ENCODE assay signal across 12 mouse cellular contexts in genomic region chrX:13054612-13055011, GRCm38 (mm10). TPM values are rescaled to one million over a fixed set of nuclear protein-coding genes. Genes with fewer than 3 reads are reported as not detected.
DNase-seq lines count a peak whose midpoint lies in the region; ATAC-seq and TF ChIP-seq lines count a peak whose summit lies in the region.
"Had no signal": no experiment of that assay in that cellular context is flagged by ENCODE, and none has a peak within 500 bp of the region (broad histone marks: within the 10 kb centered on the region; RNA-seq: fewer than 3 reads in every experiment).

No protein-coding gene starts in this region.

- H3K27me3 ChIP-seq in heart, embryonic 12.5 days (replicated peaks), result 0 out of 2 replicates have a peak, but pooled peaks cover 8% of the 10 kb centered on the region
- no peaks in the 10 kb centered on the region for H3K27me3 ChIP-seq in liver, embryonic 16.5 days (ENCODE audit: control insufficient read depth, insufficient read depth, low read depth, low read length)
- H3K27me3 ChIP-seq in midbrain, postnatal 0 days (ENCODE audit: insufficient read depth, low read length), result no peaks in the 10 kb centered on the region

- H3K4me1 ChIP-seq in heart, embryonic 12.5 days (replicated peaks), result peaks cover 5% of the 10 kb centered on the region
- H3K4me1 ChIP-seq in liver, embryonic 16.5 days (ENCODE audit: control insufficient read depth, low read depth, low read length), result peaks cover 15% of the 10 kb centered on the region
- no peaks in the 10 kb centered on the region for H3K4me1 ChIP-seq in midbrain, postnatal 0 days (ENCODE audit: insufficient read depth, low read length)
- H3K4me1 ChIP-seq: limb, embryonic 12.5 days had no signal

- no peaks in the 10 kb centered on the region for H3K36me3 ChIP-seq in heart, embryonic 12.5 days
- H3K36me3 ChIP-seq in liver, embryonic 16.5 days (ENCODE audit: control insufficient read depth, insufficient read depth), result no peaks in the 10 kb centered on the region
- H3K36me3 ChIP-seq in midbrain, postnatal 0 days (ENCODE audit: insufficient read depth, low read length), result no peaks in the 10 kb centered on the region
- H3K36me3 ChIP-seq: limb, embryonic 12.5 days had no signal

- DNase-seq in heart, adult 11 months, result peak; percentile 84
- no peak for DNase-seq in heart, postnatal 25 days (ENCODE audit: low spot score)
- peak; percentile 34 for DNase-seq in MN1 (ENCODE audit: low spot score)
- no peak for DNase-seq in midbrain, postnatal 0 days (ENCODE audit: low spot score)
- DNase-seq in frontal cortex, postnatal 10 days (ENCODE audit: low spot score in 2 of 2), result no peak
- DNase-seq in cerebellum, adult 8-10 months, result no peak
- DNase-seq: kidney, adult 11 months; right cerebral cortex, postnatal 25 days; thymus, postnatal 25 days had no signal

- 30% methylated on average over 1 of the region's 1 CpGs for WGBS in heart, embryonic 12.5 days
- WGBS in liver, embryonic 16.5 days (ENCODE audit: insufficient replicate concordance), result 19% methylated on average over 1 of the region's 1 CpGs
- 68% methylated on average over 1 of the region's 1 CpGs for WGBS in midbrain, postnatal 0 days

- no peaks in the 10 kb centered on the region for H3K9me3 ChIP-seq in heart, embryonic 12.5 days (replicated peaks)
- no peaks in the 10 kb centered on the region for H3K9me3 ChIP-seq in liver, embryonic 16.5 days (replicated peaks; ENCODE audit: control insufficient read depth, low read length)
- H3K9me3 ChIP-seq in midbrain, postnatal 0 days (ENCODE audit: low read length), result no peaks in the 10 kb centered on the region
- H3K9me3 ChIP-seq: limb, embryonic 12.5 days had no signal

- no peak overlapping the region for H3K4me3 ChIP-seq in heart, embryonic 12.5 days
- no peak overlapping the region for H3K4me3 ChIP-seq in liver, embryonic 16.5 days (ENCODE audit: low read depth, low read length)
- no peak overlapping the region for H3K4me3 ChIP-seq in midbrain, postnatal 0 days (ENCODE audit: low read depth, low read length)
- H3K4me3 ChIP-seq: limb, embryonic 12.5 days had no signal

- ATAC-seq in heart, embryonic 12.5 days (ENCODE audit: insufficient number of reproducible peaks, low FRiP score), result peak; percentile 84
- peak; percentile 100 for ATAC-seq in liver, embryonic 16.5 days (ENCODE audit: low read depth)
- no peak for ATAC-seq in midbrain, postnatal 0 days (ENCODE audit: low FRiP score)

- H3K27ac ChIP-seq in heart, embryonic 12.5 days (ENCODE audit: poor library complexity, severe bottlenecking), result no peak overlapping the region
- peak overlapping the region; percentile 75 for H3K27ac ChIP-seq in liver, embryonic 16.5 days (ENCODE audit: low read length)
- H3K27ac ChIP-seq in midbrain, postnatal 0 days (ENCODE audit: low read depth, low read length), result no peak overlapping the region
- H3K27ac ChIP-seq: limb, embryonic 12.5 days had no signal

- intact Hi-C loops in heart, postnatal 25 days (cut with DNase I), result no loop called here

- no peak overlapping the region for H3K4me2 ChIP-seq in heart, embryonic 12.5 days
- peak overlapping the region; percentile 26; the same call in 1 of the 2 replicates for H3K4me2 ChIP-seq in liver, embryonic 16.5 days (ENCODE audit: low read depth, low read length)
- no peak overlapping the region for H3K4me2 ChIP-seq in midbrain, postnatal 0 days (ENCODE audit: low read depth, low read length, poor library complexity, severe bottlenecking)
- H3K4me2 ChIP-seq: limb, embryonic 12.5 days had no signal

- no peak overlapping the region for H3K9ac ChIP-seq in heart, embryonic 12.5 days
- no peak overlapping the region for H3K9ac ChIP-seq in liver, embryonic 16.5 days (ENCODE audit: low read depth, low read length)
- no peak overlapping the region for H3K9ac ChIP-seq in midbrain, postnatal 0 days (replicated peaks; ENCODE audit: low read length, poor library complexity, severe bottlenecking)
- H3K9ac ChIP-seq: limb, embryonic 12.5 days had no signal

- no peak for TF ChIP-seq CTCF in midbrain, postnatal 0 days (IDR thresholded peaks at IDR 0.05)

RNA-seq across cellular contexts. Expression of gene Usp9x, which starts 16.7 kb away (rescaled TPM):
- total RNA-seq in heart, postnatal 25 days (2021), result 100 to 1,000 TPM; 137 to 155 TPM
- polyA plus RNA-seq in heart, embryonic 12.5 days (2016; fragmentation: Nextera tagmentation; extraction: Ambion mirVana), result 50.8 and 53.2 TPM in 2 replicates
- 11.9 and 13.6 TPM in 2 replicates for polyA plus RNA-seq in liver, embryonic 16.5 days (2015; fragmentation: Nextera tagmentation; extraction: Ambion mirVana)
- total RNA-seq in midbrain, postnatal 0 days (2014; rRNA removed), result 289 and 395 TPM in 2 replicates
- 22.6 and 28.4 TPM in 2 replicates for polyA plus RNA-seq in midbrain, postnatal 0 days (2015; fragmentation: Nextera tagmentation; extraction: Ambion mirVana)

Comparison
In these comparisons a context has a peak if more than half of its experiments do, and no peak if none do; other contexts are left out.
1. DNase-seq: peak in heart, adult 11 months (single experiment) and MN1 (single experiment); none in heart, postnatal 25 days (single experiment), midbrain, postnatal 0 days (single experiment), frontal cortex, postnatal 10 days (0 of 2) and cerebellum, adult 8-10 months (single experiment).